Mouse (Mus musculus): ENCODE data around the gene Tifab. TPM values are rescaled to one million over a fixed set of nuclear protein-coding genes. Genes with fewer than 3 reads are reported as not detected.
A peak's percentile ranks its signal among the peaks of the same experiment; 100 is the strongest.

The Tifab gene
- polyA plus RNA-seq, 2 experiments from 2014 or later = 0.28 TPM; not detected in 1

DNA sequence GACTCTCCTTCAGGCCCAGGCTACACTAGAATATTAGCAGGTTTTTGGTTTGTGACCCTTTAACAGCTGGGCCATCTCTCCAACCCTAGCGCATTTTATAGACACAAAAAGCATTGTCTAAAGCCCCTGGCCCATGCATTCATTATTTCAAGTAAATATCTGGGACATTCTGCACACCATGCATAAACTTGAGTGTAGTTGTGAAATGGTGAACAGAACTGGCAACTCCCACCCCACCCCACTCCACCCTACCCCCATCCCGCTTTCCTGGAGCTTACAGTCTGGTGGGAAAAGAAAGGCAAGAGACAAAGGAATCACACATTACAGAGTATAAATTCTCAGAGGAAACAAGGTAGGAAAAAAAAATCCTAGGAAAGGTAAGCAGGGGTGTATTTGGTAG, 42.5 kb downstream of the Tifab start, which contains the start of gene H2afy:
Gene H2afy, minus strand, starts transcription at position 162 of the 400 bp plus-strand sequence.
- no peak for ATAC-seq

DNA sequence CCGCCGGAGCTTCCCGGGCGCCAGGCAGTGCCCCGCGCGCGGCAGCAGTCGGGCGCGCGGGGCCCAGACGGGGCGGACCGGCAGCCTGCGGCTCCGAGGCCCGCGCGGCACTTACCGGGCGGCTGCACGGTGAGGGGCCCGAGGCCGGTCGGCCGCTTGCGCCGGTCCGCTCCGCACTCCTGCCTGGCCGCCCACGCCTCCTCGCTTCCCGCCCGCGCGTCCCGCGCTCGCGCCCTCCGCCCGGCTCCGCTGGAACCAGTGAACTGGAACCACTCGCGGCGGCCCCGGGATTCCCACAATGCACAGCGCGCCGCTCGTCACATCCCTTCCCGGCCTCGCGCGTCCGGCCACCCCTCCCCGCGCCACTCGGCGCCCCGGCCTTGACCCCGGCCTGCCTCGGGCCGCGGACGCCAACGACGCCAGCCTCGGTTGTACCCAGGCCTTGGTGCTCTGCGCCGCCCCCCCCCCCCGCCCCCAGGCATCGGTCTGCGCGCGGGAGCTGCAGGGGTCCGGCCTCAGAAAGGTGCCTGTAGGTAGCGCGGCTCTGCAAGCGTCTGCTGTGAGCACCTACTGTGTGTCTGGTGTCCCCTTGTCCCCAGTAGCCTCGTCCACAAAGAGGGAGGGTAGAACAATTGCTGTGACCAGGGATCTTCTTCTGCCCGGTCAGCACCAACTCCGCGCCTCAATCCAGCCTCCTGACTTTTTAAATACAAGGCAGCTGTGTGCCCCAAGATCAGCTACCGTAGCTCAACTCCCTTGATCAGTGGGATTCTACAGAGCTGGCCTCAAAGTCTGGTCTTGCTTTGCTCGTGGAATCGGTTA, 43.2 kb downstream of the Tifab start:
- ATAC-seq = peak; percentile 63

DNA sequence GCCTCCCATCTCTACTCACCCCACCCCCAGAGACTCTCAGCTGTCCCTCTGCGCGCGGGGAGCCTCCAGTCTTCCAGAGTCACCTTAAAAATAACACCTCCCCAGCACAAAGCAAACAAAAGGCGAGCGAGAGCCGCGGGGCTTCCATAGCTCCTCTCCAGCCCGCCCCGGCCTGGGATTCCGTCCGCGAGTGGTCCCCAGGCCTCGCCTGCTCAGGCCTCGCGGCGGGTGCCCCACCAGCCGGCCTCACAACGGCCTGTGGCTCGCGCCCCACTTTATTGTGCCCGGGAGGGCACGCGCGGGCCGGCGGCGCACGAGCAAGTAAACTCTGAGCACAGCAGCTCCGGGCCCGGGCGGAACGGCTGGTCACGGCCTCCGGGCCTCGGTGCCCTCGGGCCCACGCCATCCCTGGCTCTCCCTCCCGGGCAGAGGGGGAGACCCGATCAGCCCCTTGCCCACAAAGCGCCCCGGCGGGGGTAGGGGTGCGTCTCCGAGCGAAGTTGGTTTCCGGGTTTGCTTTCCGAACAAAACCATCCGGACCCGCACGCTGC, 44.0 kb downstream of the Tifab start:
- peak; percentile 10 for ATAC-seq

DNA sequence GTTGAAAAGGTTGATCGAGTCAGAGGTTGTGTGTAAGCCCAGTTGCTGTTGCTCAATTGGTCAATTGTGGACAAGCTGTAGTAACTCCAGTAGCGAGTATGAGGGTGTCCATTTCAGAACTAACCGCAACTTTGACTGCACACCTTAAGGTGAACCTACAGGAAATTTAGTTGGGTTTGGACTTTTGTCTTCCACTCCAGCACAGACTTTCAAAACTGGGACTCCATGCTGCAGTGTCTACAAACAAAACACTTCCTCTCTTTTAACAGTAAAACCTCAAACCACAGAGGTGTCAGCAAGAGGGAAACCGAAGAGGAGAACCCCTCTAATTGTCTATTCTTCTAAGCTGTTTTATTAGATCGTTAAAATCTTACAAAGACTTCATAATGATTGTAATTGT, 44.7 kb downstream of the Tifab start:
- peak; percentile 44 for ATAC-seq

DNA sequence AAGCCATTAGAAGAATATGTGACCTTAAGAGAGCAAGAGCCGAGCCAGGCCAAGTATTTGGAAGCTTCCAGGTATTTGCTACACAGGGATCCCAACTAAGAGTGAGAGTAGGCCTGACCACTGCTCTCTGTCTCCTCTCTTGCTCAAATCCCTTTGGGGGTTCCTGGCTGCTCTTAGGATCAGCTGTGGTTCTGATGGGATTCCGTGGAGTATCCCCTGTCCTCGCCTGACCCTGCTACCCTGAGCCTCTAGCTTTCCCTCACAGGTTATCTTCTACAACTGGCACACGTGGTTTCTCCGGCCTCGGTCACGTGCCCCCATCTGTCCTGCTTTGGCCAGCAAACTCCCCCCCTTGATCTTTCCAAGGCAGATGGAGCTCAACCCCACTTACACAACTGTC, 45.7 kb downstream of the Tifab start:
- ATAC-seq = no peak

DNA sequence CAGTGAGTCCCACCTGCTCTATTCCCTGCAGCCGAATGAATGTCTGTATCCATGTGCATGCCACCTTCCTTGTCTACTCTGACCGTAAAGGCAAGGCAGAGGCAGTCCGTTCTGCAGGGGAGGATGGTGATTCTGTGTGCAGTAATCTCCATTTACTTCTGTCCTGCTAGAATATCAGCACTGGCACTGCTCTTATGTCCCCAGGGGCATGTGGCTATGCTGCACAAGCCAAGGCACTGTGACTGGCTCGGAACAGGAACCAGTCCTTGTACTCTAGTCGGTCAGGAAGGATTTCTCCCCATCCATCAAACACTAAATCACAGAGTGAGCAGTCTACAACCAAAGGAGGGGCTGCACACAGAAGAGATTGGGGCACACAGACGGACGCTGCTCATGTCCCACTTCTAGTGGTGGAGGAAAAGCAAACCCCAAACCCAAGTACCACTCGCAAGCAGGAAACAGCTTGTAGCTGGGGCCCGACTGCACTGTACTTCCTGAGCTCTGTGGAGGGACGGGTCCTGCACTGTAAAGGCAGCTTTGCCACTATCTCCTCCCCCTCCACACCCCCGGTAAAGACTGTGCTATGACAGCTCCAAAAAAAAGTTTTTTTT, 46.3 kb downstream of the Tifab start:
- peak; percentile 61 for ATAC-seq

DNA sequence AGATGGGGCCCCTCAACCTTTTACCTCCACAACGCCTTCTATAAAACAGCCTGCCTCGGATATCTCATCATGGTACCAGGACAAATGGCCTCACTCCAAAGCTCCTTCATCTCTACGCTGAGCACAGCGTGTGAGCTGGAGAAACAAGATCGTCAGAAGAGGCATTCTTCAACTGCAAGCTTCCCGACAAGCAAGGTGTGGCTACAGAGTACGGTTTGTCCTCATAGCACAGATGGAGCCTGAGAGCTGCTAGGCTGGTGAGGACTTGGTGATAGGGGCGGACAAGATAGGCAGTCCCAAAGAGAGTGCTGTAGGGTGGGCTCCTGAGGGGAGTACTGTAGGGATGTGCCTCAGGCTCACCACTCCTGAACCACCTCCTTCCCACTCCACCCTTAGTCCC, 48.1 kb downstream of the Tifab start:
- ATAC-seq = no peak

DNA sequence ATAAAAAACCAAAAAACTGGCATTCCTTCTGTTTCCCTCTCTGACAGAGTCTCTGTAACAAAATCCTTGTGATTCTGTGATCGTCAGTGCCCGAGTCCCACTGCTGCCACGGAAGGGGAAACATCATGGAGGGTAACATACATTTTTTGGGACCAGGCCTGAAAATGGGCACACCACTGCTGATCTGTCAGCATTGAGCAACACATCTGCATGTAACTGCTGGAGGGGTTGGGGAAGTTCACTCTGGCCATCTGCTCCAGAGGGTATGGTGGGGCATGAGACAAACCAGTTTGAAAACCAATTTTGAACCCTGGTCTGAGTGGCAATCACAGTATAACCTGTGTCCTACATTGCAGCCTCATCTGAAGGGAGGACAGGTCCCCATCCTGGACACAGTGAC, 49.1 kb downstream of the Tifab start:
- no peak for ATAC-seq

DNA sequence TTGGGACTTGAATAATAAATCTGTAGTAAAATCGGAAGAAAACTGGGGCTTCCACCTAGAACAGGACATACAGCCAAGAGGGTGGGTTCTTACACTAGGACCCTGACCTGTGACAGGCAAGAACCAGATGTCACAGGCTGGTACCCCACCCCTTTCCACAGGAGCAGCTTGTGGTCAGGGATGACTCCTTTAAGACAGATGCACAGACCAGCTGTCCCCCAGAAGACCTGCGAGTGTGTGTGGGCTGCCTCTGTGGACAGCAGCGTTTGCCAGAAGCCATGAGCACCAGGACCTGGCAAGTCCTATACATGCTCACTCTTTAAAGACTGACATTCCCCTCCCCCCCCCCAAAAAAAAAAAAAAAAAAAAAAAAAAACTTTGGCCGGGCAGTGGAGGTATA, 49.7 kb downstream of the Tifab start:
- ATAC-seq = no peak

DNA sequence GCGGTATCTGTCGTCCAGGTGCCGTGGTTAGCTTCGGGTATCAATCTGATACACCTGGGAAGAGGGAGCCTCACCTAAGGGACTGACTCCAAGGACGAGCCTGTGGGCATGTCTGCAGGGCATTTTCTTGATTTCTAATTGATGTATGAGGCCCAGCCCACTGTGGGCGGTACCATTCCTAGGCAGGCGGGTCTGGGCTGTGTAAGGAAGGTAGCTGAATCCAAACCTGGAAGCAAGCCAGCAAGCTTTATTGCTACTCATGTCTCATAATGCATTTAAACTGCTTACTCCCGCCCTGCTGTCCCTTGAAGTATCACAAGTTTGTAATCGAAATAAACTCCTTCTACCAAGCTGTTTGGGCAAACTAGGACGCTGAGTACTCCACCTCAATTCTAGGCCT, 53.1 kb downstream of the Tifab start:
- no peak for ATAC-seq

Other genes starting within 250 kb of the Tifab start
- 100 to 1,000 TPM; 121 to 136 TPM for gene H2afy, start 42.5 kb downstream of the Tifab start, polyA plus RNA-seq (2017; shearing (Covaris generic))
- not detected for gene Neurog1, start 73.3 kb upstream of the Tifab start, polyA plus RNA-seq (2017; shearing (Covaris generic))
- gene Cxcl14, start 117.7 kb upstream of the Tifab start, polyA plus RNA-seq (2017; shearing (Covaris generic)) = not detected
- gene Gm3045, start 247.7 kb upstream of the Tifab start, polyA plus RNA-seq (2017; shearing (Covaris generic)) = not detected